Mouse (Mus musculus) lung, postnatal 0 days (tissue): ENCODE measurements around the gene Rrnad1. TPM values are rescaled to one million over a fixed set of nuclear protein-coding genes. Genes with fewer than 3 reads are reported as not detected.
A peak's percentile ranks its signal among the peaks of the same experiment; 100 is the strongest.

ENCODE experiments used
- ATAC-seq: fragments of 200-750 bp; cut with Nextera tagmentation; 2 replicates; pipeline ENCODE4 v1.8.0; 2017; ENCODE audit warnings: moderate library complexity
- DNase-seq: peaks from one replicate; pipeline ENCODE4 v3.0.0-alpha.2; 2016; ENCODE audit warnings: low spot score
- H3K27ac ChIP-seq: fragments of 300-500 bp; sonication (generic); 2 replicates; pipeline ENCODE4 v1.5.1; 2014; ENCODE audit warnings: antibody characterized with exemption, mild to moderate bottlenecking, low read length, mixed read lengths
- H3K27me3 ChIP-seq: fragments of 300-500 bp; sonication (generic); replicated peaks from 2 replicates; pipeline ENCODE4 v1.6.1; 2014; ENCODE audit warnings: low read length, mixed read lengths; ENCODE audit not compliant: insufficient read depth
- H3K36me3 ChIP-seq: fragments of 300-500 bp; sonication (generic); 2 replicates; pipeline ENCODE4 v1.6.1; 2014; ENCODE audit warnings: low read length, mixed read lengths; ENCODE audit not compliant: insufficient read depth
- H3K4me1 ChIP-seq: fragments of 300-500 bp; sonication (generic); 2 replicates; pipeline ENCODE4 v1.6.1; 2014; ENCODE audit warnings: antibody characterized with exemption, low read depth, low read length, mixed read lengths; ENCODE audit not compliant: insufficient read depth
- H3K4me2 ChIP-seq: fragments of 300-500 bp; sonication (generic); replicated peaks from 2 replicates; pipeline ENCODE4 v1.6.1; 2014; ENCODE audit warnings: low read depth, mild to moderate bottlenecking, low read length, moderate library complexity, mixed read lengths
- H3K4me3 ChIP-seq: fragments of 300-500 bp; sonication (generic); 2 replicates; pipeline ENCODE4 v1.5.1; 2014; ENCODE audit warnings: low read depth, low read length
- H3K9ac ChIP-seq: fragments of 300-500 bp; sonication (generic); replicated peaks from 2 replicates; pipeline ENCODE4 v1.6.1; 2014; ENCODE audit warnings: low read depth, mild to moderate bottlenecking
- H3K9me3 ChIP-seq: fragments of 300-500 bp; sonication (generic); 2 replicates; pipeline ENCODE4 v1.6.1; 2016; ENCODE audit warnings: low read length, mixed read lengths
- CTCF ChIP-seq: IDR thresholded peaks from 2 replicates; pipeline ENCODE4 v1.5.1; 2016; ENCODE audit warnings: antibody characterized with exemption, mild to moderate bottlenecking
- EP300 ChIP-seq: IDR thresholded peaks from 2 replicates; pipeline ENCODE4 v1.6.1; 2016; ENCODE audit warnings: antibody characterized with exemption, mild to moderate bottlenecking, control low read depth
- WGBS: fragments of 180-500 bp; shearing (Covaris S2); extraction: QIAGEN DNeasy Blood & Tissue Kit; methylation state at CpG from one replicate; pipeline ENCODE4 v1.1.7; 2014; 5-methylcytosine and 5-hydroxymethylcytosine counted together
- polyA plus RNA-seq: library from polyadenylated mRNA; unstranded; fragments of >200 nt; fragmentation: Nextera tagmentation; extraction: Ambion mirVana; gene quantifications from 2 replicates; pipeline ENCODE4 v1.2.1, GENCODE M21; 2015

The Rrnad1 gene
- polyA plus RNA-seq, 1 experiment from 2014 or later = 11.2 TPM

DNA sequence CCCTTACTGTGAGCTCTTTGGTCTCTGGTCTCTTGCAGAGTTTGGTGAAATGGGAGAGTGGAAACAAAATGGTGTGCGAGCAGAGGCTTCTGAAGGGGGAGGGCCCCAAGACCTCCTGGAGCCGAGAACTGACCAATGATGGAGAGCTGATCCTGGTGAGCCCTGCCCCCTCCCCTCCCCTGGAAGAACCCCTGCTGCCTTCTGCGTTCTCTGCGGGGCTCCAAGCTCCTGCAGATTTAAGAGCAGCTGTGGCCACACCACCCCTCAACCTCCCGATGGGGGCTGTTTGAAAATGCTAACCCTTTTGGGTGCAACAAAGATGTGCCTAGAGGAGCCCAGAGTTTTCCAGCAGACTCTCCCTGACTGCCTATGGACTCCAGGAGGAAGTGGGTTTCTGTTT, 21.9 kb upstream of the Rrnad1 start:
- Histone ChIP-seq H3K4me1 (peaks cover 13% of the 10 kb centered on the region), H3K27ac (no peak overlapping the region), H3K9ac (no peak overlapping the region), H3K4me2 (peak overlapping the region; percentile 37), H3K36me3 (no peaks in the 10 kb centered on the region), H3K9me3 (no peaks in the 10 kb centered on the region), H3K27me3 (peaks cover 14% of the 10 kb centered on the region; the same call in 1 of the 2 replicates), H3K4me3 (peak overlapping the region; percentile 6; the same call in 1 of the 2 replicates)
- WGBS = 4% methylated on average over 5 of the region's 5 CpGs
- no peak for TF ChIP-seq EP300
- TF ChIP-seq CTCF = no peak
- peak; percentile 82 for ATAC-seq
- DNase-seq = peak; percentile 71

DNA sequence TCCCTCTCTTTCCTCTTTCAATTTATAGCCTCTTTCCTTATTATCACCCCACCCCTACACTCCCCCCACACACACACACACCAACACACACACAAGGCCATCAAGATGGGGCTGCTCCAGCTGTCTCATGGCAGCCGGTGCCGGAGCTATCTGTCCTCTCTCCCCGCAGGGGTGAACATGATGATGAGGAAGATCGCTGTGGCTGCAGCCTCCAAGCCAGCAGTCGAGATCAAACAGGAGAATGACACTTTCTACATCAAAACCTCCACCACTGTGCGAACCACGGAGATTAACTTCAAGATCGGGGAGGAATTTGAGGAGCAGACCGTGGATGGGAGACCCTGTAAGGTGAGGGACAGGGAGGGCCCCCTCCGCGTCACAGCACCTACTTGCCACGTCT, 21.4 kb upstream of the Rrnad1 start:
- no peaks in the 10 kb centered on the region for H3K9me3 ChIP-seq
- 16% methylated on average over 12 of the region's 12 CpGs for WGBS
- peak overlapping the region; percentile 37 for H3K4me2 ChIP-seq
- no peak overlapping the region for H3K27ac ChIP-seq
- TF ChIP-seq CTCF = no peak
- no peak for TF ChIP-seq EP300
- DNase-seq (no peak), ATAC-seq (no peak)
- no peak overlapping the region for H3K4me3 ChIP-seq
- peaks cover 18% of the 10 kb centered on the region for H3K4me1 ChIP-seq
- no peak overlapping the region for H3K9ac ChIP-seq
- no peaks in the 10 kb centered on the region for H3K36me3 ChIP-seq
- H3K27me3 ChIP-seq = peaks cover 14% of the 10 kb centered on the region; the same call in 1 of the 2 replicates

DNA sequence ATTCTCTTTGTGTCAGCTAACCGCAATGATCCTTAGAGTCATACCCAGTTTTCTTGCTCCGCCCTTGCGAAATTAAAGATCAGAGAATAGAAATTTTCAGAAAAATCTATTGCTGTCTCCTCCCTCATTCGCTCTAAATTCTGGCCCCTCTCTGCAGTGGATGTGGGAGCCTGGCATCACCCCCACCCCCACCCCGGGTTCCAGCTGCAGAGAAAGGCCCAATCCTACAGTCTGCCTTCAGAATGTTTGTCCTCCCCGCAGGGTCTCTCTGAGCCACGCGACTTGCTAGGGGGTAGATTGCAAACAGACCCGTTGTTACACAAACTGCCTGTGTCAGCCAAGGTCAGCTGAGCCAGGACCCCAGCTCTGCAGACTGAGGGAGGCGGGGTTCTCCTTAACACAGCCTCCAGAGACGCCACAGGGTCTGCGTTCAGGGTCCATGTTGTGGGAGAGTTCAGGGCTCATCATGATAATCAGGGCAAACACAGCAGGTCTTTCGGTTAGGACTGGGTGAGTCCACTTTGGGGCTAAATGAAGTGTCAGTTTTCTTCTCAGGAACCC, 19.5 kb upstream of the Rrnad1 start:
- Histone ChIP-seq H3K9me3 (no peaks in the 10 kb centered on the region), H3K4me1 (peaks cover 18% of the 10 kb centered on the region), H3K27me3 (peaks cover 14% of the 10 kb centered on the region; the same call in 1 of the 2 replicates), H3K4me3 (no peak overlapping the region), H3K27ac (no peak overlapping the region), H3K36me3 (no peaks in the 10 kb centered on the region), H3K4me2 (no peak overlapping the region), H3K9ac (no peak overlapping the region)
- TF ChIP-seq CTCF = no peak
- no peak for TF ChIP-seq EP300
- DNase-seq = no peak
- WGBS = 18% methylated on average over 13 of the region's 13 CpGs
- ATAC-seq = no peak

DNA sequence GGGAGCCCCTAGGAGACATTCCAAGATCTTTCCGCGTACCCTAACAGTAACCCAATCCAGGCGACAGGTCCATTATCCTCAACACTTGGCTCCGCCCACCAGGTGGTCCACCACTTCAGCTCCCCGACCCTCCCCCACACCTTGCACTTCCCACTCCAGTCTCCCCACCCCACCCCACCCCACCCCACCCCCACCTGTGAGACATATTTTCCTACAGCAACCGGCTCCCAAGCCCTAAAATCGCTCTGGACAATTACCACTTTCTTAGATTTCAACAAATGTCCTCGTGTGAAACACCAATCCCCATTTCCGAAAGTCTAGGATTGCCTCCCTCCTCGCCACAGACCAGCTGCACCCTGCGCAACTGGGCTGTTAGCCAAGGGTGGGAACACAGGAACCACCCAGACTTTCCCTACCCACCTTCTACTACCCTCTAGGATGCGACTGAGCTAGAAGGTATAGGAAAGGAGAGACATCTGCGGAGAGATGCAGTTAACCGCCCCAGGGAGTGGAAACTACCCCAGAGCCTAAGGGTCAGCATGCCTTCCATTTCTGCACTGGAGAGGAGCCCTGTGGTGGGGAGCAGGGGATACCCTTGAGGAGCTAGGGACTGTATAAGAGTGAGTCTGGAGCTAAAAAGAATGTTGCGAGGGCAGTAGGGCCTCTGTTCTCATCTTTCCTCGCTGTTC, 18.9 kb upstream of the Rrnad1 start:
- H3K4me1 ChIP-seq = peaks cover 18% of the 10 kb centered on the region
- 24% methylated on average over 16 of the region's 16 CpGs for WGBS
- TF ChIP-seq EP300 = no peak
- no peak for TF ChIP-seq CTCF
- H3K9me3 ChIP-seq = no peaks in the 10 kb centered on the region
- H3K27me3 ChIP-seq = peaks cover 14% of the 10 kb centered on the region; the same call in 1 of the 2 replicates
- no peak for ATAC-seq
- H3K27ac ChIP-seq = no peak overlapping the region
- no peak overlapping the region for H3K9ac ChIP-seq
- H3K4me2 ChIP-seq = no peak overlapping the region
- H3K4me3 ChIP-seq = no peak overlapping the region
- no peaks in the 10 kb centered on the region for H3K36me3 ChIP-seq
- no peak for DNase-seq

DNA sequence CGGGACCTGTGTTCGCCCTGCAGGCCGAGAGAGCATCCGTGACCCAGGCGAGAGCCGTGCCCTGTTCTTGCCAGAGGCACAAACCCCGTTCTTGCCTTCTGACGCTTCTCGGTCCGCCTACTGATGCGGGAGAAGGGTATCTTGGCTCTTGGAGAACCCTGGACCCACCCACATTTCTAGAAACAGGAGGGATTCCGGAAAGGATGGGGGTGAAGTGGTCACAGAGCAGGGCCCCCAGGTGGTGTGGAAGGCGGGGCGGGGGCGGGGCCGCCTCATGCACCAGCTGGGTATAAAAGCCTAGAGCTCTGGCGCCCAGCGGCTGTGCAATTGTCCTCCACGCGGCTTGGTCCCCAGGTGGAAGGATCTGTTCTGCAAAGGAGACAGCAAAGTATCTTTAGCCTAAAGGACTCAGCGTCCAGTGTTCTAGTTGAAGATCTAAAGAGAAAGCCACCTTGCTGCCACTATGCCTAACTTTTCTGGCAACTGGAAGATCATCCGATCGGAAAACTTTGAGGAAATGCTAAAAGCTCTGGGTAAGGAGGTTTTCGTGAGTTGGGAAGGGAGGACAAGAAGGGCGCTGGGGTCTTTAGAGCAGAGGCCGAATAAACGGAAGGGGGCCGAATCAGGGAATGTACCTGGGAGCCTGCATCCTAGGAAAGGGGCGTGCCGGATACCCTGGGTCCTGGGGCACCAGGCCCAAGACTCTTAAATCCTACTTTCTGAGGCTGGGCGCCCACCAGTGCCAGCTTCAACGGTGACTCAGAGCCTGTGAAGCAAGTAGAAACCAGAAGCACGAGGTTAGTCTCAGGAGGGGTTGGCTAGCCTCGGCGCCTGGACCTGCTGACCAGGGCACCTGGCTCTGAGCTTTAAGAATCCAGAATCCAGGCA, 18.1 kb upstream of the Rrnad1 start, which contains the start of gene Crabp2:
Gene Crabp2, plus strand, starts transcription at position 289 of the 888 bp plus-strand sequence.
- DNase-seq (no peak), ATAC-seq (no peak)
- Histone ChIP-seq H3K27ac (no peak within 1 kb of the TSS), H3K4me2 (peak within 1 kb of the TSS; percentile 44), H3K9ac (no peak within 1 kb of the TSS), H3K9me3 (no peaks in the 10 kb centered on the region), H3K27me3 (peaks cover 14% of the 10 kb centered on the region; the same call in 1 of the 2 replicates), H3K36me3 (no peaks in the 10 kb centered on the region), H3K4me3 (peak within 1 kb of the TSS; percentile 5; the same call in 1 of the 2 replicates), H3K4me1 (peaks cover 18% of the 10 kb centered on the region)
- WGBS = 6% methylated on average over 33 of the region's 35 CpGs
- TF ChIP-seq EP300 = no peak
- TF ChIP-seq CTCF = no peak

DNA sequence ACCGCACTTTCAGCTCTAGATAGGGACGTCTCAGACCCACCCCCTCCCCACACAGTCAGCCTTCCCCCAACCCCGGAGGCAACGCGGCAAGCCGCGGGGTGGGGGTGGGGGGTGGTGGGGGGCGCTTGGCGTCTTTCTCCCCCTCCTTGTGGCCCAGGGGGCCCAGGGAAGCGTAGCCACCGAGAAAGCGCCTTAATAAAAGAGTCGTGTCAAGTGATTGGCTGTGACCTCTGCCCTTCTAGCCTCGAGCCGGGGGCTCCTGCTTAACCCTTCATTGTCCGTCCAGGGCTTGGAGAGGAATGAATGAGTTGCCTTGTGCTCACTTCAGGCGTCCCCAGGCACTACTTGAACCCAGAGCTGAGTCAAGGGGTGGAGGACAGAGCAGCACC, 17.3 kb upstream of the Rrnad1 start:
- under 1% methylated on average over 13 of the region's 17 CpGs for WGBS
- Histone ChIP-seq H3K9ac (no peak overlapping the region), H3K4me2 (peak overlapping the region; percentile 44), H3K4me3 (0 out of 2 replicates have a peak overlapping the region, but pooled peaks have one; percentile 5), H3K4me1 (peaks cover 18% of the 10 kb centered on the region), H3K27me3 (peaks cover 14% of the 10 kb centered on the region; the same call in 1 of the 2 replicates), H3K36me3 (no peaks in the 10 kb centered on the region), H3K27ac (no peak overlapping the region), H3K9me3 (no peaks in the 10 kb centered on the region)
- no peak for TF ChIP-seq CTCF
- TF ChIP-seq EP300 = no peak
- ATAC-seq (no peak), DNase-seq (no peak)
